Mouse (Mus musculus): Measurements from ENCODE around the gene Tor1a. TPM values are rescaled to one million over a fixed set of nuclear protein-coding genes. Genes with fewer than 3 reads are reported as not detected.
"Not testable (repeated sequence)": the region's sequence is repeated elsewhere in the genome, so short reads cannot be mapped to it uniquely, and the experiment has no call there.

Tor1a gene
- polyA plus RNA-seq, 2 experiments from 2014 or later, result 66.2 to 86.1 TPM

GRCm38 (mm10) chr2:30917649-30918048 lies 50.1 kb downstream of the Tor1a start:
- no peak for ATAC-seq

GRCm38 (mm10) chr2:30915933-30916332 lies 51.8 kb downstream of the Tor1a start:
- ATAC-seq, result not testable (repeated sequence)

GRCm38 (mm10) chr2:30915376-30915775 lies 52.4 kb downstream of the Tor1a start:
- no peak for ATAC-seq

GRCm38 (mm10) chr2:30914836-30915235 lies 52.9 kb downstream of the Tor1a start:
- no peak for ATAC-seq

- ATAC-seq, result no peak
These were observed 54.7 kb downstream of the Tor1a start for GRCm38 (mm10) chr2:30913022-30913421.

- no peak for ATAC-seq
These were observed 55.4 kb downstream of the Tor1a start for GRCm38 (mm10) chr2:30912291-30912773.

Other genes with a start within 250 kb of the Tor1a start
- gene 1700001O22Rik, start 164.3 kb downstream of the Tor1a start, polyA plus RNA-seq (2017; shearing (Covaris generic)), result under 1 TPM in 1 of 2 experiments, not detected in 1; 0.62 TPM
- gene Ntmt1, start 160.1 kb downstream of the Tor1a start, polyA plus RNA-seq (2017; shearing (Covaris generic)), result 10 to 100 TPM; 30.5 to 44.9 TPM
- 10 to 100 TPM; 33.1 to 65.6 TPM for gene Asb6, start 137.6 kb downstream of the Tor1a start, polyA plus RNA-seq (2017; shearing (Covaris generic))
- not detected for gene Prrx2, start 133.0 kb downstream of the Tor1a start, polyA plus RNA-seq (2017; shearing (Covaris generic))
- gene Ptges, start 38.1 kb downstream of the Tor1a start, polyA plus RNA-seq (2017; shearing (Covaris generic)), result not detected
- gene Tor1b, start 15.0 kb downstream of the Tor1a start, polyA plus RNA-seq (2017; shearing (Covaris generic)), result 10 to 100 TPM; 24.5 to 25.6 TPM
- gene BC005624, start 14.3 kb upstream of the Tor1a start, polyA plus RNA-seq (2017; shearing (Covaris generic)), result 100 to 1,000 TPM in 1 of 2 experiments, 10 to 100 TPM in 1; 86.1 to 107 TPM
- gene Usp20, start 14.3 kb upstream of the Tor1a start, polyA plus RNA-seq (2017; shearing (Covaris generic)), result 10 to 100 TPM; 11.0 to 25.8 TPM
- 10 to 100 TPM; 78.2 to 90.0 TPM for gene Fnbp1, start 174.1 kb upstream of the Tor1a start, polyA plus RNA-seq (2017; shearing (Covaris generic))
- 10 to 100 TPM; 56.6 to 60.7 TPM for gene Gpr107, start 184.4 kb upstream of the Tor1a start, polyA plus RNA-seq (2017; shearing (Covaris generic))

Data from CD4-positive, CD25-positive, alpha-beta regulatory T cell, adult 4 months (primary cell).